Mouse (Mus musculus) hindbrain, postnatal 0 days (tissue): ENCODE measurements at regions not wholly inside any gene's neighbourhood (a gene's known extent, or its start where the extent isn't known, plus 50 kb on each side); places are given as distances from the start of the nearest gene placed in this dataset.

Experiments used
- ATAC-seq: fragments of 200-750 bp; cut with Nextera tagmentation; 2 replicates; pipeline ENCODE4 v1.8.0; 2017; ENCODE audit warnings: mild to moderate bottlenecking, moderate TSS enrichment, moderate library complexity
- DNase-seq: peaks from one replicate; pipeline ENCODE4 v3.0.0-alpha.2; 2015; ENCODE audit warnings: low spot score
- H3K27ac ChIP-seq: fragments of 300-500 bp; sonication (generic); 2 replicates; pipeline ENCODE4 v1.5.1; 2014; ENCODE audit warnings: mild to moderate bottlenecking
- H3K27me3 ChIP-seq: fragments of 300-500 bp; sonication (generic); 2 replicates; pipeline ENCODE4 v1.6.1; 2014; ENCODE audit warnings: low read length, mixed read lengths; ENCODE audit not compliant: insufficient read depth
- H3K36me3 ChIP-seq: fragments of 300-500 bp; sonication (generic); 2 replicates; pipeline ENCODE4 v1.6.1; 2014; ENCODE audit warnings: low read length, mixed read lengths; ENCODE audit not compliant: insufficient read depth
- H3K4me1 ChIP-seq: fragments of 300-500 bp; sonication (generic); 2 replicates; pipeline ENCODE4 v1.6.1; 2014; ENCODE audit warnings: antibody characterized with exemption, low read length, mixed read lengths; ENCODE audit not compliant: insufficient read depth
- H3K4me2 ChIP-seq: fragments of 300-500 bp; sonication (generic); 2 replicates; pipeline ENCODE4 v1.6.1; 2014; ENCODE audit warnings: low read depth, mild to moderate bottlenecking, low read length, moderate library complexity, mixed read lengths
- H3K4me3 ChIP-seq: fragments of 300-500 bp; sonication (generic); 2 replicates; pipeline ENCODE4 v1.5.1; 2014; ENCODE audit warnings: low read length
- H3K9ac ChIP-seq: fragments of 300-500 bp; sonication (generic); replicated peaks from 2 replicates; pipeline ENCODE4 v1.6.1; 2014; ENCODE audit warnings: mild to moderate bottlenecking, low read length, moderate library complexity, mixed read lengths
- H3K9me3 ChIP-seq: fragments of 300-500 bp; sonication (generic); 2 replicates; pipeline ENCODE4 v1.6.1; 2016; ENCODE audit warnings: low read length, mixed read lengths
- CTCF ChIP-seq: IDR thresholded peaks from 2 replicates; pipeline ENCODE4 v1.5.1; 2016; ENCODE audit warnings: antibody characterized with exemption, control low read depth, low read depth
- WGBS: fragments of 180-500 bp; shearing (Covaris S2); extraction: QIAGEN DNeasy Blood & Tissue Kit; methylation state at CpG from one replicate; pipeline ENCODE4 v1.1.7; 2014; 5-methylcytosine and 5-hydroxymethylcytosine counted together

DNA sequence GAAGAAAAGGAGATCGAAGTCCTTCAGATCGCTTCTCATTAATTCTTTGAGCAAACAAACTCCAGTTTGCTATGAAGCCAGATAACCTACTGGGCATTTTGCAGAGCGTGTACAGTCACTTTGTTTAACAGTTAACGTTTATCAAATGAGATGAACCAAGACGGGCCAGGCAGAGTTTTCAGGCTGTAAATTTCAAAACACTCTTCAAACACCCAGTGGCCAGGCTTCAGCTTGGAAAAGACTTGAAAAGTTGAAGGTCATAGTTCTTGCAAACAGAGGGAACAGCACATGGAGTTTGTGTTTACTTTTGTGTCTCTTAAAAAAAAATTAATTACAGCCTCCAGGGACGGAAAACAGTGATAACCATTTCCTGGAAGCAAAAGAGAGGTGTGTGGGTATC lies 164.2 kb upstream of the Gm5148 start:
- Histone ChIP-seq H3K4me1 (no peaks in the 10 kb centered on the region), H3K9ac (no peak overlapping the region), H3K4me3 (no peak overlapping the region), H3K27ac (no peak overlapping the region), H3K4me2 (no peak overlapping the region), H3K36me3 (no peaks in the 10 kb centered on the region), H3K27me3 (no peaks in the 10 kb centered on the region), H3K9me3 (peaks cover 4% of the 10 kb centered on the region; the same call in 1 of the 2 replicates)
- 57% methylated on average over 6 of the region's 6 CpGs for WGBS
- TF ChIP-seq CTCF: no peak
- DNase-seq: no peak
- ATAC-seq: no peak

- TF ChIP-seq CTCF: no peak
- Histone ChIP-seq H3K9me3 (peaks cover 3% of the 10 kb centered on the region; the same call in 1 of the 2 replicates), H3K9ac (no peak overlapping the region), H3K4me1 (no peaks in the 10 kb centered on the region), H3K4me3 (no peak overlapping the region), H3K36me3 (no peaks in the 10 kb centered on the region), H3K4me2 (no peak overlapping the region), H3K27ac (no peak overlapping the region), H3K27me3 (no peaks in the 10 kb centered on the region)
- DNase-seq (no peak), ATAC-seq (no peak)
- WGBS: 84% methylated on average over 3 of the region's 3 CpGs
Measured at GRCm38 (mm10) chr3:37887711-37888110, 163.4 kb upstream of the Gm5148 start.

DNA sequence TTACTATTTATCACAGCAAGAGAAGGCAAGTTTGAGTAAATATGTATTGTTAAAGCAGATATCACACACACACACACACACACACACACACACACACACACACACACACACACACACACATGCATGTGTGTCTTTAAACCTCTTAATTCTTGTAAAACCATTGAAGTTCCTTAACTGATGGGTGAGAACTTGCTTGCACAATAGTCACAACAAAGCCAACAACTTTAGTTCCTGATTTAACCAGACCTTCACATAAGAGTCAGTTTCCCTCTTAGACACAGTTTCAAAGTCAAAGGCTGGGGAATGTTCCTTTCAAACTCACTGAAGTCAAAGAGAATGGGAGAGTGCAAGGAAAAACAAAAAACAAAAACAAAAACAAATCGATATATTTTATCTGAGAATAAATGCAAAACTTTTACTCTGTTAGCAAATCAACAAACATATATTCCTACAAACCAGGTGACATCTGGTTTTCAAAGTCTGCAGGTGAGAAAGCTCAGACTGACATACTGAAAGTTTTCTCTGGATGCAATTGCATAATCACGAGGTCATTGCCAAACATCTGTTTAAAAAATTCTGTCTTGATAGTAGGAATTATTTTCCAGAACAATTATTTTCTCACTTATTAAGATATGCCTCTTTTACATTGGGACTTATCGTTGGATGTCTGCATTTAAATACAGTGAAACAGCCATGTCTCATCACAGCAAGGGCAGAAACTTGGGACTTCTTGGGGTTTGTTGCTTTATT lies 162.6 kb upstream of the Gm5148 start:
- WGBS: 91% methylated on average over 3 of the region's 3 CpGs
- TF ChIP-seq CTCF: no peak
- Histone ChIP-seq H3K4me2 (no peak overlapping the region), H3K4me3 (no peak overlapping the region), H3K9me3 (no peaks in the 10 kb centered on the region), H3K9ac (no peak overlapping the region), H3K27ac (no peak overlapping the region), H3K4me1 (no peaks in the 10 kb centered on the region), H3K36me3 (no peaks in the 10 kb centered on the region), H3K27me3 (no peaks in the 10 kb centered on the region)
- no peak for ATAC-seq
- DNase-seq: no peak

GRCm38 (mm10) chr3:37885776-37886175 lies 161.5 kb upstream of the Gm5148 start:
- WGBS: 89% methylated on average over 6 of the region's 6 CpGs
- no peak for ATAC-seq

DNA sequence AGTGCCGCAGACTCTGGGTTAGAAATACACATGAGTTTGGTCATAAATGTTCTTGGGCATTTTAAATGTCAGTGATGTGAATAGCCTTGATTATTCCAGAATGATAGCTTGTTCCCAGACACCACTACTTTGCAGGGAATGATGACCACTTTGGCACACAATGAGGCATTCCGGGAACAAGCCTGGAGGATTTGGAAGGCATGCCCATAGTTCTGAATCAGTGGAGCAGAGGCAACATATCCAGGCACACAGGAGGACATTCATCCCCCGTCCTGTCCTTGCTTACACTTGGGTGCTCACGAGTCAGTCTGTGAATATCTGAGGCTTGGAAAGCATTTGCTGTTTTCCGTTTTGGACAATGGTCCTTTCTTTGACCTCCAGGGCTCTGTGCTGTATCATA lies 158.1 kb upstream of the Gm5148 start:
- Histone ChIP-seq H3K4me3 (no peak overlapping the region), H3K4me1 (no peaks in the 10 kb centered on the region), H3K27me3 (no peaks in the 10 kb centered on the region), H3K4me2 (no peak overlapping the region), H3K9me3 (no peaks in the 10 kb centered on the region), H3K9ac (no peak overlapping the region), H3K36me3 (no peaks in the 10 kb centered on the region), H3K27ac (peak overlapping the region; percentile 3; the same call in 1 of the 2 replicates)
- no peak for TF ChIP-seq CTCF
- ATAC-seq (peak; percentile 94), DNase-seq (peak; percentile 56)
- WGBS: 37% methylated on average over 5 of the region's 5 CpGs

More at GRCm38 (mm10) chr3:37885776-37886175, 161.5 kb upstream of the Gm5148 start:
- no peak overlapping the region for H3K27ac ChIP-seq
- no peak for TF ChIP-seq CTCF
- H3K4me3 ChIP-seq: no peak overlapping the region
- no peaks in the 10 kb centered on the region for H3K27me3 ChIP-seq
- H3K4me1 ChIP-seq: no peaks in the 10 kb centered on the region
- H3K4me2 ChIP-seq: no peak overlapping the region
- no peak for DNase-seq
- H3K36me3 ChIP-seq: no peaks in the 10 kb centered on the region
- H3K9me3 ChIP-seq: no peaks in the 10 kb centered on the region
- H3K9ac ChIP-seq: no peak overlapping the region

- H3K9ac ChIP-seq: no peak overlapping the region
- H3K4me3 ChIP-seq: no peak overlapping the region
- no peak for TF ChIP-seq CTCF
- no peaks in the 10 kb centered on the region for H3K36me3 ChIP-seq
- no peaks in the 10 kb centered on the region for H3K27me3 ChIP-seq
- no peak overlapping the region for H3K27ac ChIP-seq
- no peaks in the 10 kb centered on the region for H3K4me1 ChIP-seq
- DNase-seq (no peak), ATAC-seq (no peak)
- WGBS: 86% methylated on average over 2 of the region's 2 CpGs
- no peak overlapping the region for H3K4me2 ChIP-seq
- no peaks in the 10 kb centered on the region for H3K9me3 ChIP-seq
Measured at GRCm38 (mm10) chr3:37881016-37881415, 156.7 kb upstream of the Gm5148 start.

DNA sequence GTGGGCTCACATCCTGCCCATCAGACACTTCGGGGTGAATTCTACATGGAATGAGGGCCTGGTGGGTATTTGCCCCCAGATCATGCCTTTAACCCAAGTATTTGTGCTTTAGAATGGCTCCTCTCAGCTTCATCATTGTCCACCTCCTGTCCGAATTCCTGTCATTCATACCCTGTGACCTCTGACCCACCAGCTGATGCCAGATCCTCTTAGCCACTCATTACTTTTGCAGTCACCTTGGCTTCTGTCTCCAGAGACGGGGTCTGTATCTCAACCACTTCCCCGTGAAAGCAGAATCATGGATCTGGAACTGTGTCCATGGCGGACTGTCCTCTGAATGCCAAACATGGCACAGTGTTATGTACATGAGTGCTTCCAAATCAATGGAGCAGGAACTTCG lies 154.8 kb upstream of the Gm5148 start:
- 0 out of 2 replicates have a peak, but pooled peaks cover 6% of the 10 kb centered on the region for H3K4me1 ChIP-seq
- ATAC-seq (no peak), DNase-seq (no peak)
- H3K36me3 ChIP-seq: no peaks in the 10 kb centered on the region
- no peak for TF ChIP-seq CTCF
- no peaks in the 10 kb centered on the region for H3K27me3 ChIP-seq
- WGBS: 66% methylated on average over 6 of the region's 6 CpGs
- no peak overlapping the region for H3K9ac ChIP-seq
- H3K27ac ChIP-seq: no peak overlapping the region
- H3K4me3 ChIP-seq: no peak overlapping the region
- H3K4me2 ChIP-seq: no peak overlapping the region
- H3K9me3 ChIP-seq: no peaks in the 10 kb centered on the region
